Mouse (Mus musculus) c-Kit-negative CD71-positive TER-119-positive erythroid progenitor cells, embryonic 14.5 days (primary cell): ENCODE results near the gene Rad23a.
A peak's percentile ranks its signal among the peaks of the same experiment; 100 is the strongest.
"Not testable (repeated sequence)": the region's sequence is repeated elsewhere in the genome, so short reads cannot be mapped to it uniquely, and the experiment has no call there.

Experiments
- DNase-seq: peaks from one replicate; pipeline ENCODE4 v3.0.0-alpha.2; 2013; ENCODE audit warnings: low read depth, low spot score

Rad23a gene

GRCm38 (mm10) chr8:84841514-84841913 lies 1.0 kb upstream of the Rad23a start:
- DNase-seq: no peak

GRCm38 (mm10) chr8:84839875-84840247 lies 604 bp downstream of the Rad23a start:
- no peak for DNase-seq

- no peak for DNase-seq
Observed at GRCm38 (mm10) chr8:84839411-84839810, 1.1 kb downstream of the Rad23a start.

GRCm38 (mm10) chr8:84838513-84838912 lies 2.0 kb downstream of the Rad23a start:
- peak; percentile 91 for DNase-seq

- DNase-seq: no peak
Observed at GRCm38 (mm10) chr8:84837912-84838470, 2.5 kb downstream of the Rad23a start.

GRCm38 (mm10) chr8:84837149-84837911 lies 3.1 kb downstream of the Rad23a start:
- no peak for DNase-seq

GRCm38 (mm10) chr8:84834866-84835855 lies 5.3 kb downstream of the Rad23a start:
- no peak for DNase-seq

- DNase-seq: no peak
Observed at GRCm38 (mm10) chr8:84834002-84834865, 6.2 kb downstream of the Rad23a start.

GRCm38 (mm10) chr8:84832759-84833742 lies 7.4 kb downstream of the Rad23a start:
- no peak for DNase-seq

- DNase-seq: peak; percentile 77
Observed at GRCm38 (mm10) chr8:84832034-84832717, 8.3 kb downstream of the Rad23a start.

GRCm38 (mm10) chr8:84831490-84831889 lies 9.0 kb downstream of the Rad23a start, which contains the start of gene Gadd45gip1:
Gadd45gip1 (plus strand) TSS chr8:84831522.
- peak; percentile 75 for DNase-seq

- not testable (repeated sequence) for DNase-seq
Observed at GRCm38 (mm10) chr8:84826518-84826917, 13.9 kb downstream of the Rad23a start.

- no peak for DNase-seq
Observed at GRCm38 (mm10) chr8:84825636-84826035, 14.8 kb downstream of the Rad23a start.

GRCm38 (mm10) chr8:84823653-84824052 lies 16.8 kb downstream of the Rad23a start:
- DNase-seq: no peak

GRCm38 (mm10) chr8:84822723-84823122 lies 17.7 kb downstream of the Rad23a start, which contains the start of gene Dand5:
Dand5 (minus strand) TSS chr8:84822823.
- DNase-seq: no peak

GRCm38 (mm10) chr8:84816117-84816516 lies 24.3 kb downstream of the Rad23a start:
- no peak for DNase-seq

GRCm38 (mm10) chr8:84815547-84815946 lies 24.9 kb downstream of the Rad23a start:
- peak; percentile 83 for DNase-seq

- DNase-seq: no peak
Observed at GRCm38 (mm10) chr8:84814555-84815441, 25.7 kb downstream of the Rad23a start.
